Mouse (Mus musculus) forebrain, postnatal 0 days (tissue): ENCODE data around the gene Nepro. TPM values are rescaled to one million over a fixed set of nuclear protein-coding genes. Genes with fewer than 3 reads are reported as not detected.

Experiments
- ATAC-seq: fragments of 200-750 bp; cut with Nextera tagmentation; 2 replicates; pipeline ENCODE4 v1.8.0; 2017; ENCODE audit warnings: mild to moderate bottlenecking, moderate library complexity
- DNase-seq: peaks from one replicate; pipeline ENCODE4 v3.0.0-alpha.2; 2015
- H3K27ac ChIP-seq: fragments of 300-500 bp; sonication (generic); 2 replicates; pipeline ENCODE4 v1.5.1; 2014; ENCODE audit warnings: low read depth, mild to moderate bottlenecking, antibody characterized with exemption, low read length, moderate library complexity, mixed read lengths
- H3K27me3 ChIP-seq: fragments of 300-500 bp; sonication (generic); 2 replicates; pipeline ENCODE4 v1.6.1; 2014; ENCODE audit warnings: mild to moderate bottlenecking, low read length, mixed read lengths; ENCODE audit not compliant: insufficient read depth
- H3K36me3 ChIP-seq: fragments of 300-500 bp; sonication (generic); 2 replicates; pipeline ENCODE4 v1.6.1; 2014; ENCODE audit warnings: mild to moderate bottlenecking, moderate library complexity; ENCODE audit not compliant: insufficient read depth
- H3K4me1 ChIP-seq: fragments of 300-500 bp; sonication (generic); 2 replicates; pipeline ENCODE4 v1.6.1; 2014; ENCODE audit warnings: antibody characterized with exemption; ENCODE audit not compliant: insufficient read depth
- H3K4me2 ChIP-seq: fragments of 300-500 bp; sonication (generic); 2 replicates; pipeline ENCODE4 v1.6.1; 2014; ENCODE audit warnings: low read depth, mild to moderate bottlenecking, moderate library complexity
- H3K4me3 ChIP-seq: fragments of 300-500 bp; sonication (generic); 2 replicates; pipeline ENCODE4 v1.5.1; 2014; ENCODE audit warnings: low read depth, low read length, mixed read lengths
- H3K9ac ChIP-seq: fragments of 300-500 bp; sonication (generic); 2 replicates; pipeline ENCODE4 v1.6.1; 2014; ENCODE audit warnings: mild to moderate bottlenecking
- H3K9me3 ChIP-seq: fragments of 300-500 bp; sonication (generic); 2 replicates; pipeline ENCODE4 v1.6.1; 2016; ENCODE audit warnings: low read length
- CTCF ChIP-seq: sonication (generic); IDR thresholded peaks from 2 replicates; pipeline ENCODE4 v1.5.1; 2016; ENCODE audit warnings: antibody characterized with exemption, control low read depth, low read depth
- WGBS: fragments of 180-500 bp; shearing (Covaris S2); extraction: QIAGEN DNeasy Blood & Tissue Kit; methylation state at CpG from one replicate; pipeline ENCODE4 v1.1.7; 2014; 5-methylcytosine and 5-hydroxymethylcytosine counted together
- polyA plus RNA-seq: library from polyadenylated mRNA; unstranded; fragments of >200 nt; fragmentation: Nextera tagmentation; extraction: Ambion mirVana; gene quantifications from 2 replicates; pipeline ENCODE4 v1.2.1, GENCODE M21; 2015
- total RNA-seq: library from RNA; depleted of rRNA; stranded (reverse); fragments of >200 nt; gene quantifications from 2 replicates; pipeline ENCODE4 v1.2.3, GENCODE M21; 2014

The Nepro gene
- total and polyA plus RNA-seq, 2 experiments from 2014 or later: 2.2 to 5.4 TPM

GRCm38 (mm10) chr16:44685401-44685800 lies 38.7 kb upstream of the Nepro start:
- DNase-seq (no peak), ATAC-seq (no peak)
- Histone ChIP-seq H3K4me3 (no peak overlapping the region), H3K27ac (no peak overlapping the region), H3K36me3 (no peaks in the 10 kb centered on the region), H3K9me3 (no peaks in the 10 kb centered on the region), H3K9ac (no peak overlapping the region), H3K27me3 (no peaks in the 10 kb centered on the region), H3K4me2 (no peak overlapping the region), H3K4me1 (0 out of 2 replicates have a peak, but pooled peaks cover 14% of the 10 kb centered on the region)
- TF ChIP-seq CTCF: no peak
- 77% methylated on average over 7 of the region's 7 CpGs for WGBS

GRCm38 (mm10) chr16:44686991-44687718 lies 36.9 kb upstream of the Nepro start:
- H3K9ac ChIP-seq: peak overlapping the region; percentile 31; the same call in 1 of the 2 replicates

GRCm38 (mm10) chr16:44687719-44688420 lies 36.2 kb upstream of the Nepro start:
- DNase-seq: no peak

More at GRCm38 (mm10) chr16:44686991-44687718, 36.9 kb upstream of the Nepro start:
- Histone ChIP-seq H3K9me3 (no peaks in the 10 kb centered on the region), H3K4me2 (peak overlapping the region; percentile 47), H3K4me3 (peak overlapping the region; percentile 23), H3K27ac (0 out of 2 replicates have a peak overlapping the region, but pooled peaks have one; percentile 45), H3K27me3 (no peaks in the 10 kb centered on the region), H3K36me3 (no peaks in the 10 kb centered on the region), H3K4me1 (0 out of 2 replicates have a peak, but pooled peaks cover 8% of the 10 kb centered on the region)
- TF ChIP-seq CTCF: no peak
- WGBS: 13% methylated on average over 20 of the region's 20 CpGs
- DNase-seq (peak; percentile 53), ATAC-seq (peak; percentile 82)

GRCm38 (mm10) chr16:44688507-44688906 lies 35.6 kb upstream of the Nepro start:
- Histone ChIP-seq H3K36me3 (no peaks in the 10 kb centered on the region), H3K4me3 (no peak overlapping the region), H3K9ac (no peak overlapping the region), H3K4me1 (0 out of 2 replicates have a peak, but pooled peaks cover 8% of the 10 kb centered on the region), H3K27me3 (no peaks in the 10 kb centered on the region), H3K27ac (no peak overlapping the region), H3K9me3 (no peaks in the 10 kb centered on the region), H3K4me2 (peak overlapping the region; percentile 47; the same call in 1 of the 2 replicates)
- 7% methylated on average over 4 of the region's 4 CpGs for WGBS
- ATAC-seq (no peak), DNase-seq (no peak)
- no peak for TF ChIP-seq CTCF

More at GRCm38 (mm10) chr16:44687719-44688420, 36.2 kb upstream of the Nepro start:
- Histone ChIP-seq H3K27ac (0 out of 2 replicates have a peak overlapping the region, but pooled peaks have one; percentile 5), H3K9ac (no peak overlapping the region), H3K4me1 (0 out of 2 replicates have a peak, but pooled peaks cover 8% of the 10 kb centered on the region), H3K4me2 (peak overlapping the region; percentile 47), H3K4me3 (peak overlapping the region; percentile 23), H3K27me3 (no peaks in the 10 kb centered on the region), H3K36me3 (no peaks in the 10 kb centered on the region), H3K9me3 (no peaks in the 10 kb centered on the region)
- TF ChIP-seq CTCF: no peak
- ATAC-seq: no peak; the same call in 1 of the 2 replicates
- 2% methylated on average over 17 of the region's 18 CpGs for WGBS

- H3K4me3 ChIP-seq: no peak overlapping the region
- no peak overlapping the region for H3K4me2 ChIP-seq
- ATAC-seq (no peak), DNase-seq (no peak)
- no peaks in the 10 kb centered on the region for H3K9me3 ChIP-seq
- TF ChIP-seq CTCF: no peak
- no peaks in the 10 kb centered on the region for H3K27me3 ChIP-seq
- H3K9ac ChIP-seq: no peak overlapping the region
- H3K36me3 ChIP-seq: no peaks in the 10 kb centered on the region
- 0 out of 2 replicates have a peak, but pooled peaks cover 8% of the 10 kb centered on the region for H3K4me1 ChIP-seq
- H3K27ac ChIP-seq: no peak overlapping the region
- WGBS: 71% methylated on average over 2 of the region's 2 CpGs
Measured at GRCm38 (mm10) chr16:44690501-44690900, 33.6 kb upstream of the Nepro start.

GRCm38 (mm10) chr16:44691066-44691465 lies 33.0 kb upstream of the Nepro start:
- no peak for TF ChIP-seq CTCF
- H3K36me3 ChIP-seq: no peaks in the 10 kb centered on the region

More at GRCm38 (mm10) chr16:44691066-44691465, 33.0 kb upstream of the Nepro start:
- Histone ChIP-seq H3K9me3 (no peaks in the 10 kb centered on the region), H3K4me3 (no peak overlapping the region), H3K27me3 (no peaks in the 10 kb centered on the region), H3K4me1 (0 out of 2 replicates have a peak, but pooled peaks cover 8% of the 10 kb centered on the region), H3K4me2 (no peak overlapping the region), H3K9ac (no peak overlapping the region), H3K27ac (no peak overlapping the region)
- DNase-seq (no peak), ATAC-seq (no peak)
- WGBS: 72% methylated on average over 2 of the region's 2 CpGs
